Mouse (Mus musculus): ENCODE measurements around the gene Lmod1.

DNA sequence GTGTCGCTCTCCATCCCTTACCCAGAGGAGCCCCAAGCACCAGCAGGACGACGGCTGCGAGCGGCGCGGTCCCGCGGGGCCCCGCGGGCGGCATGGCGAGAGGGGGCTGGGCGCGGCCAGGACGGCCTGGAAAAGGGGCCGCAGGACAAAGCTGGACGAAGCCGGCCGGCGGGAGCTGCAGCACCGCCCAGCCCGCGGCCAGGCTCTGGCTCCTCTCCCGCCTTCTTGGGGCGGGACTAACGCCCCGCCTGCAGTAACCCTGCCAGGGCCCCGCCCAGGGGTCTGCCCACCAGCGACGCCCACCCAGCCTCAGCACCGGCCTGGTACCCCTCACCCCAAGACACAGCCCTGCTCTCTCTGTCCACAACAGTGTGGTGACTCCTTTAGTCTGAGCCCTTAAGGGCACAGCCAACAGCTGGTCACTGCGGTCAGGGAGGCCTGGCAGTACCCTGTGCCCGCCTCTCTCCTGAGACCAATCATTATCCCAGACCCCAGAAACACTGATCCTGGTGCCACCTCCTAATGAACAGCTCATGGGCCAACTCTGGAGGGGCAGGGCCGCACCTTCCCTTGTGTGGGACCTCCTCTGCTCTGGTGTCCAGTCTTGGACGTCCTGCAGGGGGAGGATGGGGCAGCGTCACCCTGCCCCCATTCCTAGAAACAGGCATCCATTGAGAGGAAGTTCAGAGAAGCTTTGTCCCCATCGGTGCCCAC, 50.4 kb downstream of the Lmod1 start, which contains the start of gene Shisa4:
- no peak for TF ChIP-seq CTCF (IDR thresholded peaks at IDR 0.05; ENCODE audit: extremely low read depth, insufficient read depth, low read length)
- TF ChIP-seq POLR2A (IDR thresholded peaks at IDR 0.05; ENCODE audit: extremely low read depth, insufficient read depth, low read length): peak; percentile 63

Measured in cortical plate, adult 2 months (tissue).